Mouse (Mus musculus) cerebellum, adult 9-11 months (tissue): ENCODE measurements around the gene Gm17018.
A peak's percentile ranks its signal among the peaks of the same experiment; 100 is the strongest.

Experiments used
- DNase-seq: peaks from one replicate; pipeline ENCODE4 v3.0.0; 2022

The Gm17018 gene

DNA sequence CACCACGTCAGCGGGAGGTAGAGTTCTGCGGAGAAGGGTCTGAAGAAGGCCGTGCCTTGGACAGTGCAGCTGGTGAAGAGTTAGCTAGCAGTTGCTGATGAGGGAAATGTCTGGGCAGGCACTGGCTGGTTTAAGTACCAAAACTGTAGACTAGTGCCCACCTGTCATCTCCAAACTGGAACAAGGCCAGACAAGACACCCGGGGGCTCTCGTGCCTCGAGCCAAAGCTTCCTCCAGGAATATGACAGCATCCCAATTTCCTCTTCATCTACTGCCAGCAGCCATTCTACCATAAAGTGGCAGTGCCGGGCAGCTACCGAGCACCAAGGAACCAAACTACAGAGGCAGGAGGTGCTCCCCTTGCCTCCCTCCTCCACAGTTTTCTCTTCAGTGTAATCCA lies 32.5 kb downstream of the Gm17018 start:
- DNase-seq: peak; percentile 69

DNA sequence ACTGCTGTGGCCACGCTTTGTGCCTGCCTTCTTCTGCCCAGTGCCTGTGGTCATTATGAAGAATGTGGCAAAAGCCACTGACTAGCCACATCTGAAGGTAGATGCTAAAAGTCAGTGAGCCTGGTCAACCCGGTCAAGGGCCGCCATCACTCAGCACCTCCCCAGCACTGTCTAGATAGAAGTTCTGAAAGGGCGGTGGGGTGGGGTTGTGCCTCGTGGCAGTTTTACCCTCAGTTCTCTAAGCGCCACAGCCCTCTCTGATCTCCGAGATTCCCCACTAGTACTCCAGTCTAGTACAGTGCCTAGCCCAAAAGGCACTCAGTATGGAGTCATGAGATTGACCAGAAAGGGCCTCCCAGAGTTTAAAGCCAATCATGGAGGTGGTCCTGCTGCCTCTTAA lies 33.7 kb downstream of the Gm17018 start:
- DNase-seq: no peak

DNA sequence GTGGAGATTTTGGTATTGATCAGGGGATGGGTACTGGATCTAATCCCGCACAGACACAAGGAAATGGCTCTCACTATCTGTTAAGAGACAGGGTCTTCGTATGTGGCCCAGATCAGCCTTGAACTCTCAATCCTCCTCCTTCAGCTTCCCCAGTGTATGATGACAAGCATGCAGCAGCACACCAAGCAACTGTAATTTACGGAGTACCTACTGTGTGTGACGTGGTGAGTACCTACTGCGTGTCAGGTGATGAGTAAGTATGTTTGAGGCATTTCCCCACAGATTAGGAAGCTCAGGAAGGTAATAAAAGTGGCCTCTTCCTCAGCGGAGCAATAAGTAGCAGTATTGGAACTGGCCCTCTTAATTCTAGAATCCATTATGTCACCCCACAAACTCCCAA lies 35.1 kb downstream of the Gm17018 start:
- DNase-seq: no peak

DNA sequence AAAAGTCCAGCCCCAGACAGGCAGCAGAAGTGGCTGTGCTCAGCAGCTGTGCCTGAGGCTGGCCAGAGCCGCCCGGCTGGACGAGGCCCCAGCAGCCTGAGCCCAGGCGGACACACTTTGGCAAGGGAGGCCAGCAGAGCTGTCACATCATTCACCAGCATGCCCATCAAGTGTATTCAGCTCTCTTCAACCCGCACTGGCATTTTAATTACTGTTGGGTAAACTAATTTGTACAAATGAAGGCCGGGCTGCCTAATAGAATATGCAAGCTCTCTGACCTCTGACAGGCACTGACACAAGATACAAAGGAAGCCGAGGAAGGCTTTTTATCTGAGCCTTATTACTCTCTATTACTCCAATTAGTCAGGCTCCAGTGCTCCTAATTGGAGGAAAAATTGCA lies 35.6 kb downstream of the Gm17018 start:
- DNase-seq: no peak

DNA sequence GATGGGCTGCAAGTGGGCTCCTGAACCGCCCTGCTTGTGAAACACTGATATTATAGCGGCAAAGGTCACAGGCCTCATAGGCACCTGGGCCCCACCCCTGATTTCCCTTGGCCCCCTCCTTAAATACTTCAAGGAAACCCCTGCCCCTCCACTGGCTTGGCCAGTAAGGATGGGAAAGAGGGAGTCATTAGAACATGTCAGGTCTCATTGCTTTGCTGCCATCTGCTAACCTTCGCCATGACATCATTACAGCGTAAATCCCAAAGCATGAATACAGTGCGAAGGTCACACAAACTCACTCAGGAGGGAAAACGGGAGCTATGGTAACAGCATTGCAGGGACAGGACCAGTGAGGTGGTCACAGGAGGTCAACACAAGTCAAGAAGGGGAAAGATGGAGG lies 36.0 kb downstream of the Gm17018 start:
- DNase-seq: no peak

DNA sequence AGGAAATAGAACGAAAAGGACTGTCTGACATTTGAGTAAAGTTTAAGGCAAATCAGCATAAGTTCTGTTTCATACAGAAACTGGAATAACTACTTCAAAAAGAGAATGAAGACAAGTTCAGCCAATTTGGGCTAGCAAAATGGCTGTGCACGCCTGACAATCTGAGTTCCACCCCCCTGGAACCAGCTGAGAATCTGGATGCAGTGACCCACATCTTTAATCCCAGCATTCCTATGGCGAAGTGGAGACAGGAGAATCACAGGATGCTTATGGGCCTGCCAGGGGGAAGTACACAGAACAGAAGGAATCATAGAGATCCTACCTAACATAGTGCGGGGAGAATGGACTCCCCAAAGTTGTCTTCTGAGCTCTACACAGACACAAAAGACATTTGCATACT lies 36.7 kb downstream of the Gm17018 start:
- DNase-seq: no peak

DNA sequence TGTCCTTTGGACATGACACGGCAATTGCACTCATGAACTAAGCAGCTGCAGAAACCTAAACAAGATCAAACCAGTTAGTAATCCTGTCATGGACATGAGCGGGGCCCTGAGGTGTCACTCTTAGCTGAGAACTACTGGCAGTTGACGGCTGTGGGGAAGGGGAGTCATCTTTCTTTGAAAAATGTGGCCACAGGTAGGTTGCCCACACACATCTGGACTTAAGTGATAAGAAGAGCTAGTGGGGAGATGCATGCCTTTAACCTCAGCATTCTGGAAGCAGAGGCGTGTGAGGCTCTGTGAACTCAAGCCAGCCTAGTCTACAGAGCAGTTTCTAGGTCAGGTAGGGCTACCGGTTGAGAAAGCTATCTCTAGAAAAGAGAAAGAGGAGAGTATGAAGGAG lies 42.2 kb downstream of the Gm17018 start:
- no peak for DNase-seq

DNA sequence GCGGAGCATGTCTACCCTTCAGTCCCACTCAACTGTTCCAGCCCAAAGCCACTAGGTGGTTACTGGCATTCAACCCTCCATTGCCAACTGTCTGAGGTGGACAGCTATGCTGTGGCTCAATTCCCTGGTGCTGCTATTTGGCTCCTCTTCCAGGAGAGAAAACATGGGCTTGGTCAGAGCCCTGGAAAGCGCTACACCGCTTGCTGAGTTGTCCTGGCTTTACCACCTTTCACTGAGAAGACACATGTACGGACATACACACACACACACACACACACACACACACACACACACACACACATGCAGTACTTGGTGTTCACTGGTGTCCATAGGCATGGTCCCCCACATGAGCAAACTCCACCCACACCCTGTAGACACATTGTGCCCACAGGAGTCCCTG lies 46.3 kb downstream of the Gm17018 start:
- peak; percentile 69 for DNase-seq

DNA sequence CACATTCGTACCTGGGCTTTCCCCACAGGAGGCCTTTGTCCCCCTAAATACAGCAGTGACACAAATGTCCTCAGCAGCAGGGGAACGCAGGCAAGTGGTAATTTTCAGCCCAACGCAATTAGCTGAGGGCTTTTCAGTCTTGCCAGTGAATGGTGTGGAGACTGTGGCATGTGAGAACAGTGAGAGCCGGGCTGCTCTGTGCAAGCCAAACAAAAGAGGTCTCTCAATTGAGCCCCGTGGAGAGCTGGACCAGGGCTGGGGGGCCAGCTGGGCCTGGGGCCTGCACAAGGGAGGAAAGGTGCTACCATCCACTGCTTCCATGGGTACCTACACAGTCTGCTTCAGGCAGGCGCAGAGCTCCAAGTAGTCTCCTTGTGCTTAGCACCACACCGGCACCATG lies 47.1 kb downstream of the Gm17018 start:
- DNase-seq: no peak

DNA sequence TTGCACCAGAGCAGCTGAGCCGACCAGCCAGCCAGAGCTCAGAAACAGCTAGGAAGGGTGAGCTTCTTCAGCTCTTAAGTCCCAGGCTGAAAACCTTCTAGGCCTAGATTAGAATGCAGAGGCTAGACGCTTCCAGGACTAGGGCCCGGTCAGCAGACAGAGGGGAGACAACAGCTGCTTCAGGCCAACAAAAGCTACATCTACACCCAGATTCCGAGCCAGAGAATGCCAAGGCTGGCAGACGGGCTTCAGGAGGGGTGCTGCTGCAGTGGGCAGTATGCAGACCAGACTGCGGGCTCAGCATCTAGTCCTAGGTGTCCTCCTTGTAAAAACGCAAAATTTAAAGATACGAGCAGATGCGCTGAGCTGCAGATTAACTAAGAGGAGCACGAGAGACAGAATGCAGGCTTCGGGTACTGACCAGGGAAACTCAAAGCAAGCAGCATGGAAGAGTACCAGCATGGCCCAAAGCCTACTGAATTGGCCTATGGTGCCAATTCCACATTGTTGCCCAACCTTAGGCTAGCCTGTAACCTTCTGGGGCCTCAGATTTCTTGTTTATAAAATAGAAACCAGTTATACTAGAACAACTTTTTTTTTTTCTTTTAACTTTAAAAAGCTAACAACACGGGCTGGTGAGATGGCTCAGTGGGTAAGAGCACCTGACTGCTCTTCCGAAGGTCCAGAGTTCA lies 48.4 kb downstream of the Gm17018 start:
- DNase-seq: no peak

DNA sequence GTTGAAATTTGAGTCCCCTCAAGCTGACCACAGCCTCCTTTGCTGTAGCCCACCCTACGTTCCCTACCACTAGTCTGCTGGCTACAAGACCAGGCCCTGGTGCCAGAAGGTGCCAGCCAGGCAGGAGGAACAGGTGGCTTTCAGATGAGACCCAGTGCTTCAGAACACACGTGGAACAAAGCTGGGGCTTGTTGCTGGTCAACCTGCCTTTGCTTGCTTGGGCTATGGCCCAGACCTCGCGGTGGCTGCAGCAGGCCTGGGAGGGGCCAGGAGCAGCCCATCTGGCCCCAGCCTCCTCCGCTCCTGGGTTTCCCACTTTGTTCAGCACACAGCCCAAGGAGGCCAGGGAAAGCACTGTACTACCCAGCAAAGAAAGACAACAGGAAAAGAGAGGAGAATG lies 50.4 kb downstream of the Gm17018 start:
- DNase-seq: peak; percentile 68

DNA sequence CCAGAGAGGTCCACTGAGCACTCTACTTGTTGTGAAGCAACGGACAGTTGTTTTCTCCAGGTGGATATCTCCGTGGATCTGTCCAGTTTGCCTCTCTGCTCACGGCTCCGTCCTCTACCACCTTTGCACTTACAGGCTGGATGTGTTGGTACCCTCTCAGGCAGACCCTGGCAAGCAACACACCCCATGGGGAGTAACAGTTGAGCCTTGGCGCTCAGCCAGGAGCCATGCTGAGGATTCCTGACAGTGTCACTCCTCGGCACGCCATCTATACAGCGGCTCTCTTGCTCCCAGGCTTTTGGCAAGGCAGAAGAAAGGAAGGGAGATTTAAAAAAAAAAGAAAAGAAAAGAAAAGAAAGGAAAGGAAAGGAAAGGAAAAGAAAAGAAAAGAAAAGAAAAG lies 54.0 kb downstream of the Gm17018 start:
- DNase-seq: peak; percentile 50

DNA sequence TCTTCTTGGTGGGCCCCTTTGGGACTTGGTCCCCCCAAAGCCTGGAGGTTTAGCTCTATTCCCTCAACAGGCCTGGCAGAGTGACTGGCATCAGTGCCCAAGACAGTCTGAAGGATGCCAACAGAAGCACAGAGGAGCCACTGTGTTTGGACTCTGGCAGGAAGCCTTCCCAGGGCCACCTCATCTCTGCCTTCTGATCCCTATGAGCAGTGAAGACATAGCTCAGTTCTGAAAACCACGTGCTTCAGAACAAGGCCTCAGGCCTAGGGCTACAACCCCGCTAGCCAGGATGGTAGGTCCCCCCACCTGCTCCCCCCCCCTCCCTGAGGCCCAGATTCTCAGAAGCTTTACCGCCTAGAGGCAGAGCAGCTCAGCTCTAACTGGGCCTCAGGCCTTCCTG lies 54.5 kb downstream of the Gm17018 start:
- DNase-seq: peak; percentile 46

DNA sequence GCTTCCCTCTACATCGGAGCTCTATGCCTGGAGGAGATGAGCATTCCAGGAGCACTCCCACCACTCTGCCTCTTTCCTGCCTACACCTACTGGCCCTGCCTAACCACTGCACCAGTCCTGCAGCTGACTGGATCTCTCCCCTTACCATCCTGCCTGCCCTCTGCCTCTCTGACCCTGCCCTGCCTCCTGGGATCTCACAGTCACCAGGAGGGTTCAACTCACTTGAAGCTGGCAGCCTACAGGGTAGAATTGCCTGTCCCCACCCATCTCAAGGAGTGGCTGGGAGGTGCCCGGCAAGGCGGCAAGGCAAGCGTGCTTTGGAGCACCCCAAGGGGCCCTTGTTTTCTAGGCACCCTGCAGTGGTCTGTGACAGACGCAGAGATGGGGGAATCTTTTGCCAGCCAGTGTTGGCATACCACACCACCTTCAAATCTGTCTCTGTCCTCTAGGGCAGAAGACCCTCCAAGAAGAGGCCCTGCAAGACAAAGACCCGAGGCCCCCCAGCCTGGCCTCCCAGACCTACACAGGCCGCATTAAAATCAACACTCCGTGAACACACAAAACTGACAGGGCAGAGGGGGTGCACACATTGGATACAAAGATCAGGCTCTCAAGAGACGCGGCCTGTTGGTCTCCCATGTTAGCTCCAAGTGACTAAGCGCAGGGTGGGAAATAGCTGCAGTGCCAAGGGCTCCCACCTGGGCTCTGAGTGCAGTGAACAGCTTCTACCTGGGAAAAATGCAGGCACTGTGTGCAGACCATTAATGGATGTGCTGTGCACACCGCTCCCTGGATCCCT lies 55.2 kb downstream of the Gm17018 start:
- no peak for DNase-seq

DNA sequence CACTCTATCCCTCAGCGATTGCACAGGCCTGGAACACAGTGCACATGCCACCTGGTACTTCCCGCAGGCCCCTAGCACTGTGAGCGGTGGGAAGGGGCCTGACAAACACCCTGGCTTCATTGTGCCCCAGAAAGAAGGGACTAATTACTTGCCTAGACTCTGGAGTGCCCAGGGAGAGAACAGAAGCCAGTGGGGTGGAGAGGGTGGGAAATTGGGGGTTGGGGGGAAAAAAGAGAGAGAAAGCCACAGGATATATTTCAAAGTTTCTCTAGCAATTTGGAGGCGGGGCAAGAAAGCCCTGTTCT lies 55.8 kb downstream of the Gm17018 start:
- no peak for DNase-seq

DNA sequence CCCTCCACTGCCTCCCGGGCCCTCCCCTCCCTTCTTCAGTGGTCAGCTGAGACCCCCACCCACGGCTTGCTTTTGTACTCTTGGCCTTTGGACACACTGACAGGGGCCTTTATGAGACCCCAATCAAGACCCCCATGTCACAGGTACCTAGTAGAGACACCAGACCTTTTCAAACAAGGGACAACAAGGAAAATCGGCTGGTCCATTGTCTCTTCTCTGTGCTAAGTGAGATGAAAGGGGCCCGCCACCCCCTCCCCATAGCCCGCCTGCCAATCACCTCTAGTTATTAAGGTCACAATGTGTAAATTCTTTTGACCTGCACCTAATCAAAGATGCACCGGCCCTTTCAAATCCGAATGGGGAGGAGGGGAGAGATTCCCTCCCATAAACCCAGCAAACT lies 56.3 kb downstream of the Gm17018 start:
- no peak for DNase-seq

DNA sequence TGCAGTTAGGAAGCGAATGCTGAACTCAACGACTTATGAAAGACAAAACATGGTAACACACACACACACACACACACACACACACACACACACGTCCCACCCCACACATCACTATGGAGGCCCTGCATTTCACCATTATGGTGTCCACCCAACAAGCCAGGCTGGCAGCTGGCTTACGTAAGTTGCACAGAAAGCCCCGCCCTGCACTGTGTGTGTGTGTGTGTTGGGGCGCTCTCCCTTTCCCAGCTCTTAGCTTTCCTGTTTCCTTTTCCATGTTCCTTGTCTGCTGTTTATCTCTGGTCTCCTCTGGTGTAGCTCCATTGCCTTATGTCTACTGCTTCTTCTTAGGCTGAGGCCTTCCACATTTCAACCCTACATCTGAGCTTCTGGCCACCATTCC lies 57.8 kb downstream of the Gm17018 start:
- no peak for DNase-seq

DNA sequence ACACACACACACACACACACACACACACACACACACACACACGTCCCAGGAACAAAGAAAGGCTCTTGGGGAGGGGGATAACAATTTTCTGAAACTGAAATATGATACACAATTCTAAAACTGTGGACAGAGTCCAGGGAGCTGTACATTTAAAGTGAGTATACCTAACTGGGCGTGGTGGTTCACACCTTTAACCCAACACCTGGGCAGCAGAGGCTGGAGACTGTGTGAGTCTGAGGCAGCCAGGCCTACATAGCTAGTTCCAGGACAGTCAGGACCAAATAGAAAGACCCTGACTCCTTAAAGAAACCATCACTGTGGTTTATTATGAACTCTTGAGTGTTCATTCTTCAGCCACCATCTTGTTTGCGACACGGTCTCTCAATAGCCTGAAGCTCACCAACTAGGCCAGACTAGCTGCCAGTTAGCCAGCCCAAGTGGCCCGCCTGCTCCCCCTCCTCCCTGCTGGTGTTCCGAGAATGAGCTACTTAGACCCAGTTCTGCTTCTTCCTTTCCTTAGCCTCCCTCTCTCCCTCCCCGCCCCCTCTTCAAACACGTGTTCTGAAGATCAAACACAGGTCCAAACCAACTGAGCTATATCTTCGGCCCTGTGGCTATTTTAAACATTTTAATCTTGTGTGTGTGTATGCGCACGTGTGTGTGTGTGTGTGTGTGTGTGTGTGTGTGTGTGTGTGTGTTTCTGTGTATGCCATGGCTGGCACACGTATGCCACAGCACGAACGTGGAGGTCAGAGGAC lies 59.5 kb downstream of the Gm17018 start:
- no peak for DNase-seq

DNA sequence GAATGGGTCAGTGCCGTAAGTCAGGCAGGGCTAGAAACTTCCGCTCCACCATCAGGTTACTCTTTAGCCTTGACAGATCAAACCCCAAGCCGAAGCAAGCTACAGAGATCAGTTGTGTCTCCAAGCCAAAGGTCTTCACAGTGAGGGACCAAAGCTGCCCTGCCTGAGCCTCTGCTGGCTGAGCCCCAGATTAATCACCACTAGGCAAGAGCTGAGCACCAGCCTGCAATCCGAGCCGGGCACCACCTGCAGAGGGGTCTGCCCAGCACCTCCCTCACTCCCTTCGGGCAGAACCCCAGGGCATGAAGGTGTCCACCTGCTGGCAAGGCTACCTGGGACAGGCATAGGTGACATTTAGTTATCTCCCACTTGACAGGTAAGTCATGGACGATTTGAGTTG lies 60.6 kb downstream of the Gm17018 start:
- no peak for DNase-seq

DNA sequence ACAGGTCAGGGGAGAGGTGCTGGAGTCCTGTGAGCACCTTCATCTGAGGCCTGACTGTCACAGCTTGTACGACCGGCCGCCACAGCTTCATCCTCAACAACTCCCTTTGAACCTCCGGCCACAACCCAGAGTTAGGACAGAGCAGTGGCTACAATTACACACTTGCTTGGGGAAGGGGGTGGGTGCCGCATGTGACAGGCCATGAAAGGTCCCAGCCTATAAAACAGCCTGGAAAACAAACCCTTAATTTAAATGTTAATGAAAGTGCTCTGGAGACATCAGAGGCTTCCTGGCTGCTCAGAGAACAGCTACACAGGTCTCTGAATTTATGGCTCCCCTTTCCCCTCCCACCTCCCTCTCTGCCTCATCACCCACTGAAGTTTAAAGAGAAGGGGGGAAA lies 61.7 kb downstream of the Gm17018 start:
- no peak for DNase-seq

DNA sequence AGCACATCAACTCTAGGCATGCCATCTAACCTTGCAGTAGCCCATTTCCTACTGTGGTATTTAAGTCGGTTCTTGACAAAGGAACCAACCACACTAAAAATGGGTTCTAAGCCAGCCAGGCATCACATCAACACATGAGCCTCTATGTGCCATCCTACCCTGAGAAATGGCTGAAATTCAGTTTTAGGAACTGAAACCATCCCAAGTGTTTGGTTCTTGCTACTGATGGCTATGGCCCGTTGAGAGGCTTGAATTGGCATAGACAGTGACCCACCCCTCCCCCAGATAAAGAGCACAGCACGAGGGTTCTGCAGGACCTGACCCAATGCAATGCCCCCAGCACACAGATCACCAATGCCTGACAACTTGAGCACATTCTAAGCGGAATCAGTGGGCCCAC lies 63.3 kb downstream of the Gm17018 start:
- no peak for DNase-seq

DNA sequence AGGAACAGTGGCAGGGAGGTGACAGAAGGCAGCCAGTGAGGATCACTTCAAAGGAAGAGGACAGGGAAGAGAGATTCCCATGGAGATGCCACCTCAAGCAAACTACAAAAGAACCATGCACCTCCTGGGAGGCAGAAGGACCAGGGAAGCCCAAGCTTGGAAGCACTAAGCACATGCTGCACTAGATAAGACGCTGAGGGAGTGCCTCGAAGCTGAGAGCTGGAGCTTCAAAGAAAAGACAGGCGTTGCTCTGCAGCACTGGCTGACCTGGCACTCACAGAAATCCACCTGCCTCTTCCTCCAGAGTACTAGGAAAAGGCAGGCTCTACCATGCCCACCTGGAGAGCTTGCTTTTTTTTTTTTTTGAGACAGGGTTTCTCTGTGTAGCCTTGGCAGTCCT lies 66.6 kb downstream of the Gm17018 start:
- no peak for DNase-seq

DNA sequence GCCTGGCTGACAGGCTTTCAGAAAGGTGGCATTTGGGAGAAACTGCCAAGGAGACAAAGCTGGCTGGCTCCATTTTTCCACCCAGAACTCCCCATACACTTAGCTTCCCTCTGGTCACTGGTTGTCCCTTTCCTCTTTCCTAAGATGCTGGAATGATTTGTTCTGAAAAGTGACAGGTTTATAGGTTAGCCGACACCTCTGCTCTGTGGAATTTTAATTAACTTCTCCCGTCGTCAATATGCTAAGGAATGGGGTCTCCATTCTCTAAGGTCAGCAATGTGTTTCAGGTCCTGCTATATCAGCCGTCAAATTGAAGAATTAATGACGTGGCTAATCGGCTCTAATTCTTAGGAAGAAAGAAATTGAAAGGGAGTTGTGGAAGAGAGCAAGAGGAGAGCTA lies 68.2 kb downstream of the Gm17018 start:
- DNase-seq: no peak

DNA sequence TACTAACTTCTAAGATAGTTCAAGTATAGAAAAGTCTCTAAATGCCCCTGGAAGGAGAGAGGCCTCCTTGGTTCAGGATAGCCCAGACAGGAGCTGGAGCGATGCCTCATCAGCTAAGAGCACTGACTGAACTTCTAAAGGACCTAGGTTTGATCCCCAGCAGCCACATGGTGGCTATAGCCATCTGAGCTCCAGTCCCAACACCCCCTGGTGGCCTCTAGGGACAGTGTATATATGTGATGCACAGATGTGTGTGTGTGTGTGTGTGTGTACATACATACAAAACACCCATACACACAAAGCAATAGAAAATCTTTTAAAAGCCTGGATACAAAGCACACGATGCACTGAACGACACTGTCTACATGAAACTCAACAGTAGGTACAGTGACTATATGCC lies 68.8 kb downstream of the Gm17018 start:
- no peak for DNase-seq
